Mouse (Mus musculus): Measurements from ENCODE around the gene Gm21294.

Gm21294 gene

DNA sequence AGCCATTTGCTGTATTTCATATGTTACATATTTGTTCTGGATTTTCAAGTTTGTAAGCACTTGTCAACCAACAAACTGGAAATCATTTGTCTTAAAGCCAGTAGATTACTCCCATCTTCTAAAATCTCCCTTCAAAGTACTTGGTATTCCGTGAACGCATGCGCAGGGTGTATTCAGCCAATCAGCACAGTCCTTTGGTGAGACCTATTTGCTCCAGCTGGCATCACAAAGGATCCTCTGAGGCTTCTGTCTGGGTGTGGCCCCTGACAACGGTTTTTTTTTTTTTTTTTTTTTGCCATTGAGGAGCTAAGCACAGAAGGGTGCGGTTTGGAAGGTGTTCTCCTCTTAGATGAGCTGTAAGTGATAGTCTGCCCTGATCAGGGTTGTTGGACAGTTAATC, at the start of gene Gm21294:
TSS of gene Gm21294 (plus strand) at position 301 of the 400 bp plus-strand sequence.
- WGBS, result 88% methylated on average over 3 of the region's 5 CpGs

DNA sequence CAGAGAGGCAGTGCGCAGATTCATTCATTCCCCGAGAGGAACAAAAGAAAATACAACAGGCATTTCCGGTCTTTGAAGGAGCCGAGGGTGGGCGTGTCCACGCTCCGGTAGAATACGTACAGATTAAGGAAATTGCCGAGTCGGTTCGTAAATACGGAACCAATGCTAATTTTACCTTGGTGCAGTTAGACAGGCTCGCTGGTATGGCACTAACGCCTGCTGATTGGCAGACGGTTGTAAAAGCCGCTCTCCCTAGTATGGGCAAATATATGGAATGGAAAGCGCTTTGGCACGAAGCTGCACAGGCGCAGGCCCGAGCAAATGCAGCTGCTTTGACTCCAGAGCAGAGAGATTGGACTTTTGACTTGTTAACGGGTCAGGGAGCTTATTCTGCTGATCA, 73.6 kb downstream of the Gm21294 start:
- 100% methylated on average over 9 of the region's 21 CpGs for WGBS

All from cerebral cortex, adult 2 months (tissue).